Mouse (Mus musculus) thymus, adult 18-20 months (tissue): ENCODE results near the gene Dcun1d2.
"Not testable (repeated sequence)": the region's sequence is repeated elsewhere in the genome, so short reads cannot be mapped to it uniquely, and the experiment has no call there.

Experiments
- DNase-seq, 2 experiments: peaks; one replicate each; pipeline ENCODE4 v3.0.0; 2022; ENCODE audit warnings: mixed read lengths in 2 of 2

The Dcun1d2 gene

GRCm38 (mm10) chr8:13287692-13288623 is at the start of gene Dcun1d2, which contains the start of gene Tmco3:
TSS of gene Dcun1d2 (minus strand) at chr8:13288131.
TSS of gene Tmco3 (plus strand) at chr8:13288190.
- DNase-seq = peak; percentile 91 to 93

DNA sequence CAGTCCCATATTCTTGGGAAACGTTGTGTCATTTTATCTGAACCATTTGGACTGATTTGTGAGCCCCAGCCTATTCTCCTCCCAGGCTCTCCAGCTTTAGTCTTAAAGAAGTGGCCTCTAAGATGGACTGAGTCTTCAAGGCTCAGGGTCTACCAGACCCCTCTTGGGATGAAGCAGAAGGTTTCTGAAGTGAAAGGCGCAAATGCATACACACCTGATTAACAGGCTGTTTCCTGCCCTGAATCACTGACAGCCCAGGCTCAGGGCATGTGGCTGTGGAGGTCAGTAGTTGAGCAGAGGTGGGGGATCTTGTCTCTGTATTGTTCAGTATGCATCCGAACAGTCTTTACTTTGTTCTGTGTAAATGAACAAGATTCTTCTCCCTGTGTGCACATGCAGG is 49.7 kb upstream of the Dcun1d2 start:
- DNase-seq = no peak

DNA sequence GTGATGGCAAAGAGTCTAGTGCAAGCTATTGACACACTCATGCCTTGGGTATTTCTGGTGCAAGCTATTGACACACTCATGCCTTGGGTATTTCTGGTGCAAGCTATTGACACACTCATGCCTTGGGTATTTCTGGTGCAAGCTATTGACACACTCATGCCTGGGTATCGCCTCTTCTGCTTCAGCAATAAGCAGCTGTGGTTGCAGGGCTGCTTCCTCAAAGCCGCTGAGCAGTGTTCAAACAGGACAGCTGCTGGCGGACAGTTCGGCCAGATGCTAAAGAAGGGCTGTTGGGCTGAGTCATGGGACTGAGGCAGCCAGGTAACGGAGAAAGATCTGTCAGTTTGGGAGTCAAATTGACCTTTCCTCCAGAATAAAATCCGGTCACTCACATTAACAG is 49.3 kb upstream of the Dcun1d2 start:
- not testable (repeated sequence) for DNase-seq

- DNase-seq = no peak
These were observed 46.7 kb upstream of the Dcun1d2 start for GRCm38 (mm10) chr8:13334671-13335070.

- DNase-seq = no peak
These were observed 38.7 kb upstream of the Dcun1d2 start for GRCm38 (mm10) chr8:13326598-13326997.

DNA sequence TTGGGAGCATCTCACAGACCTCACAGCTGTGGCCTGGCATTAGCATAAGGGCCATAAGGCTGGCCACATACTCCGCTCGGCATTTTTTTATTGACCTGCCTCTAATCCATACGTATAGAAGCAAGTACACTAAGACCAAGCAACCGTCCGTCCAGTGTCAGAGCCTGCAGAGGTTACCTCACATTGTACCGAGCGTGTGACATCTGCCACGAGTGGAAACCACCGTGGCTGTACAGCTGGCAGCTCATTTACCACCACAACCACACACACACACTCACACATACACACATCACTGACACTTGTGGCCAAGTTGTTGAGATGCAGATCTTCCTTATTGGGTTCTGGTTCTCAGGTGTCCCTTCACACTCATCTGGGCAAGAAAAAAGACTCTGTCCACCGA is 28.7 kb upstream of the Dcun1d2 start:
- peak in 1 of 2 experiments; percentile 11 for DNase-seq

DNA sequence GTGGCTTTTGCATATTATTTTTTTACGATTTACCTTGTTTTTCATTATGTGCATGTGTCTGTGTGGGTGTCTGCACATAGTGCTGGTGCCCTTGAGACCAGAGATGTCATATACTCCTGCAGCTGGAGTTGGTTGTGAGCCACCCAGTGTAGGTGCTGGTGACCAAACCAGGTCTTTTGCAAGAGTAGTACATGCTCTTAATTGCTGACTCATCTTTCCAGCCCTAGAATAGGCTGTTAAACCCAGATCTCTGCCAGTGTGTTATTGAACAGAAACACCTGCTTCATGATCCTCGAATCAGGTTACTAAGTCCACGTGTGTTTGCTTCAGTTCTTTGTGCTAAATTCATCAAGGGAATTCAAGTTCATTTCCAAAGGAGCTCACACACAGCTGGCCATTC is 27.0 kb upstream of the Dcun1d2 start:
- DNase-seq = no peak

DNA sequence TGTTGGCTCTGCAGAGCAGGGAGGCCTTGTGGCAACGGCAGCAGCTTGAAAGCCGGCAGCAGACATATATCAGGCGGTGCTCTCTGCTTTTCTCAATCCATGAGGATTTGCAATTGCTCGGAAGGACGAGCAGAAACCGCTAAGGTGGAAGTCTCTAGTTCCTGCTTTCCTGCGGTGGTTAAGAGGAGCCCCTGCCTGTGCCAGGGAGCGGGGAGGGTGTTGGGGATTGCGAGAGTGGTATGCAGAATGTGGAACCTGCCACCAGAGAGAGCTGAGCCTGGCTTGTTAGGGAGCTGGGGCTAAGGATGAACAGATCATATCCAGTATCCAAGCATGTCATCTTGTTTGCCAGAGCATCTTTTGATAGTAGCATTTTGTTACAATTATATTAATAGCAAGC is 19.0 kb upstream of the Dcun1d2 start:
- DNase-seq = no peak

DNA sequence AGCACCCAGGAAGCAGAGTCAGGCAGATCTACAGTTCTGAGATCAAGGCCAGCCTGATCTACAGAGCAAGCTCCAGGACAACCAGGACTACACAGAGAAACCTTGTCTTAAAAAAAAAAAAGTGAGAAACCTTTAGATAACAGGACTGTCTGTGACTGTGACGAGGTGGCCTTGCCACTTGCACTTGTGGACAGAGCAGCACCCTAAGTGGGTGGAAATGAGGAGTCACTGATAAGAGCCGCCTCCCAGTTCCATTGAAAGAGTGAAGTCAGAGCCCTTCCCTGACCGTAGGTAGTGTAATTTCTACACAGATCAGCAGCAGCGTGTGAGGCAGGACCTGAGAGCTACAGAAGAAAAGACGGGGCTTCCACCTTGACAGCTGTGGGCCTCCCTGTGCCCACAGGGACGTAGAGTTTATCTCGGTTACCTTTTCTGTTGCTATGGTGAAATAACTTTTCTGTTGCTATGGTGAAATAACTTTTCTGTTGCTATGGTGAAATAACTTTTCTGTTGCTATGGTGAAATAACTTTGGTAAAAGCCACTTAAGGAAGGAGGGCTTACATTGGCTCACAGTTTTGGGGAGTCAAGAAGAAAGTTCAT is 18.5 kb upstream of the Dcun1d2 start:
- DNase-seq = no peak

DNA sequence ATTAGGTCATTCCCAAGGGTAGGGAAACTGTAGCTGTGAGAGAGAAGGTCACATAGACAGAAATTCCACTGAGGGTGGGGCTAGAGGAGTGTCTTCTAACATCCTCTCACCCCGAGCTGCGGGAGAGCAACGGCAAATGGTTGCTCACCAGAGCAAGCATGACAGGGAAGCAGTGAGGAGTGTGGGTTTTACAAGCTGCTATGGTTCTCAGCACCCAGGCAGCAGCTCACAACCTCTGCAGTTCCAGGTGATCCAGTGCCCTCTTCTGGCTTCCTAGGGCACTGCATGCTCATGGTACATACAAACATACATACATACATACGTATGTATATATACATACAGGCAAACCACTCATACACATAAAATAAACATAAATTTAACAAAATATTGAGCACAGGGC is 18.0 kb upstream of the Dcun1d2 start:
- no peak for DNase-seq

- no peak for DNase-seq
These were observed 17.5 kb upstream of the Dcun1d2 start for GRCm38 (mm10) chr8:13305459-13305858.

DNA sequence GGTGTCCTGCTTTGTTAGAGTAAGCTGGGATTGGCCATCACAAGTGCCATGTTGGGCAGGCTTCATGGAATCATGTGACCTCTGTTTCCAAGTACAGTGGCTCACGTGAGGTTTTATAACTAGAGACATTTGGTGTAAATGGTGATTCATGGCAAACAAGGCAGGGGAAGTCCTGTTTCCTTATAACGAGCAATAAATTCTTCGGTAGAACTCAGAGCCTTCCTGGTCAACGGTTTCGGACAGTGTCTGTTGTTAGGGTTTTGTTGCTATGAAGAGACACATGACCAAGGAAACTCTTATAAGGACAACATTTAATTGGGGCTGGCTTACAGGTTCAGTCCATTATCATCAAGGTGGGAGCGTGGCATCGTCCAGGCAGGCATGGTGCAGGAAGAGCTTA is 13.1 kb upstream of the Dcun1d2 start:
- DNase-seq = no peak

- DNase-seq = no peak
These were observed 11.6 kb upstream of the Dcun1d2 start for GRCm38 (mm10) chr8:13299571-13299970.

DNA sequence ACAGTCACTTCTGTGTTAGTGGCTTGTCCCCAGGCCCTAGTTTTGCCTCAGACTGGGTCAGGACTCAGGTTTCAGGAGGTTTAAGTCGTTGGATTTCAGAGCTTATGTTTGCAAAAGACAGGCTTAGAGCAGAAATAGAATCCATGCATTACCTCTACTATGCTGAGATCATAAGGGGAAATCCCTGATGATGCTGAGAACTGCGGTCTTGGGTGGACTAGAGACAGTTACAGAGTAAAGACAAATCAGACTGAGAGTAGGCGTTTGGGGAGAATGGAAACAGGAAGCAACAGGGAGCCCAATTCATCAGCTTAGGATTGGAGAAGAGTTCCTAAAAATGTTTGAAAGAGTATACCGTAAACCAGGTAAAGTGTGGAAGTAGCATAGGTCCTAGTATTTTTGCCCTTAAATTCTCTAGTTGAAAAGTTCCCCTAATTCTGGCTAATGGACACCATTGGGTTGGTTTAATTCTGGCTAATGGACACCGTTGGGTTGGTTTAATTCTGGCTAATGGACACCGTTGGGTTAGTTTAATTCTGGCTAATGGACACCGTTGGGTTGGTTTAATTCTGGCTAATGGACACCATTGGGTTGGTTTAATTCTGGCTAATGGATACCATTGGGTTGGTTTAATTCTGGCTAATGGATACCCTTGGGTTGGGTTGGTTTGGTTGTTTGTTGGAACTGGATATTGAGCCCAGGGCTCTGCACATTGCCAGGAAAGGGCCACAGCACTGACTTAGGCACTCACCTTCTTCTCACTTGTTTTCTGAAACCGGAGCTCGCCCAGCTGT is 5.9 kb upstream of the Dcun1d2 start:
- DNase-seq = no peak

- DNase-seq = peak; percentile 37 to 43
These were observed 4.4 kb upstream of the Dcun1d2 start for GRCm38 (mm10) chr8:13292364-13292763.

- no peak for DNase-seq
These were observed 715 bp upstream of the Dcun1d2 start for GRCm38 (mm10) chr8:13288646-13289045.

- DNase-seq = peak; percentile 73 to 81
These were observed 633 bp downstream of the Dcun1d2 start for GRCm38 (mm10) chr8:13287304-13287691.

GRCm38 (mm10) chr8:13283200-13283599 is 4.7 kb downstream of the Dcun1d2 start:
- DNase-seq = no peak

DNA sequence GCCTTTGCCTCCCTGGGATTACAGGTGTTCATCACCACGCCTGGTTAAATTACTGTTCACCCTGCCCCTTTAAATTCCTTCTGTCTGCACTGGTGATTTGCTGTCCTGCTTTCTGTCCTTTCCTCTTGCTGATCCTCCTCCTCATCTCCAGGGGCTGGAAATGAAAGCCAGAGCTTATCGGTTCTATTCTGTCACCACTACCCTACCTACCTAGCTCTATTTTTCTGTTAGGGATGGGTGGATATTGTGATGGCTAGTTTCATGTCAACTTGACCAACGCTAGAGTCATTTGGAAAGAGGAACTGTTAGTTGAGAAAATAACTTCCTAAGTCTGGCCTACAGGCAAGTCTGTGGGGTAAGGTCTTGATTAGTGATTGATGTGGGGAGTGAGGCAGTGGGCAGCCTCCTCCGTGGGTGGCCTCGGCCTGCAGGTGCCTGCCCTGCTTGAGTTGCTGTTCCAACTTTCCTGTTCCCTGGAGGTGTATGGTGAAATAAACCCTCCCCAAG is 10.9 kb downstream of the Dcun1d2 start:
- no peak for DNase-seq

DNA sequence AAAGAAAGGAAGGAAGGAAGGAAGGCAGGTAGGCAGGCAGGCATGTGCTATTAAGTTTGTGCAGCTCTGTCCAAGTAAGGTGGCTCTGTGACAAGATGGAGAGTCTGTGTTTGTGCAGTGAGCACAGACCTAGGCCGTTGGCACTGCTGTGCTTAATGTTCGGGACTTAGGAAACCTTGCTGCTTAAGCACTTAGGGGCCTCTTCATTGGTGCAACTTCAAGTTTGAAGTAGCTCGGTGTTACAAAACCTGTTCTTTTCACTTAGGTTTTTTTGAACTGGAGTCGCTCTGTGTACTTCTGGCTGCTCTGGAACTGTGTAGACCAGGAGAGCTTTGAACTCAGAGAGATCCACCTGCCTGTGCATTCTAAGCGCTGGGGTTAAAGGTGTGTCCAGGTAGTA is 15.1 kb downstream of the Dcun1d2 start:
- no peak for DNase-seq

DNA sequence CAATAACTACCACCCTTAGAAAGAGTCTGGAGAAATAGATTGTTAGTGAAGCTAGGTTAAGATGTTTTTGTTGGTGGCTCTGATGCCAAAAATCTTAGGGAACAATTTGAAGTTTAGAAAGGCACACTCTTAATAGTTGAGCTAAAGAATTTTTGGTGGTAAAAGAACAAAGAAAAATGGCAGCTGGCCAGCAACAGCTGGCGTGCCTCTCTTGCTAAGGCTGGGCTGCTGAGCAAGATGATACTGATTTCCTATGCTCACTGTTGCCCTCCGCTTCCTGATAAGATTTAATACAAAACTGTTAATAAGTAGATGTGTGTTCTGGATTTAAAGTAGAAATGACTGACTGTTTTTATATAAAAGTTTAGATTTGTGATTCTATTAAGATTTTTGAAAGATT is 20.4 kb downstream of the Dcun1d2 start:
- DNase-seq = no peak

DNA sequence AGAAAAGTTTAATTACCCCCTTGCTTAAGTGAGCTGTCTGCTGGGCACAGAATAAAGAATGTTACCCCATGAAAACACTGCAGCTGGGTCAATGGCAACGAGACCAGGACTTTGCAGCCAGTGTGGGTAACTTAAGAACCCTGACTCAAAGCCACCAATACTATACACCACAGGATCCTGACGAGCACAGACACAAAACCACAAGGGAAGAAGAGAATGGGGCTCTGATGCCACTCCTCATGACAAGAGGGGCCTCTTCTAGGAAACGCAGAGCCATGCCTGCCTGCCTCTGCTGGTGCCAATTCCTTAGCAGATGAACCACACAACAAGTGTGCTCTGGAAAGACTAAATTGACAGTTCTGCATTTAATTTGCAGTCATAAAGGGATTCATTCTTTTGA is 24.6 kb downstream of the Dcun1d2 start:
- no peak for DNase-seq

- DNase-seq = peak; percentile 13 to 31
These were observed 33.9 kb downstream of the Dcun1d2 start, which contains the start of gene Adprhl1 for GRCm38 (mm10) chr8:13254019-13254418. TSS of gene Adprhl1 (minus strand) at chr8:13254162.
